Mouse (Mus musculus) lung, postnatal 14 days (tissue): Measurements from ENCODE around the gene Mterf1a.
"Not testable (repeated sequence)": the region's sequence is repeated elsewhere in the genome, so short reads cannot be mapped to it uniquely, and the experiment has no call there.

Source experiments
- DNase-seq: peaks from one replicate; pipeline ENCODE4 v3.0.0; 2021

Mterf1a gene

GRCm38 (mm10) chr5:3893459-3894293 is at the start of gene Mterf1a:
Gene Mterf1a (minus strand): TSS chr5:3893933.
- DNase-seq = peak; percentile 15

GRCm38 (mm10) chr5:3943169-3943568 is 49.4 kb upstream of the Mterf1a start:
- not testable (repeated sequence) for DNase-seq

GRCm38 (mm10) chr5:3941240-3941639 is 47.5 kb upstream of the Mterf1a start:
- no peak for DNase-seq

DNA sequence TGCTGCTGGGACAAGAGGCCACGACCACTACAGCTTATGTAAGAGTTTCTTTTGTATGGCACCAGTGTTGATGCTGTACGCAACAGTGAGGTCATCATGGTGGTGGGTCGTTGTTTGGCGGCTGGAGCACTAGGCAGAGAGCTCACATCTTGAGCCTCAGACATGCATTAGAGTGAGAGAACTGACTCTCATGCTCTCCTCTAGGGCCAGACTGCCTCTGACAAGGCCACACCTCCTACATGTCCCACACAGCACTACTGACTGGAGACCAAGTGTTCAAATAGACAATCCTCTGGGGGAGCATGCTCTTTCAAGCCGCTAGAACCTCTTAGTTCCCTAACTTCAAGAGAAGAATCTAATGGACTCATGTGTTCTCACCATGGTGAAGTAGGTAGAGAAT is 45.6 kb upstream of the Mterf1a start:
- DNase-seq = no peak

GRCm38 (mm10) chr5:3938905-3939304 is 45.2 kb upstream of the Mterf1a start:
- DNase-seq = no peak

DNA sequence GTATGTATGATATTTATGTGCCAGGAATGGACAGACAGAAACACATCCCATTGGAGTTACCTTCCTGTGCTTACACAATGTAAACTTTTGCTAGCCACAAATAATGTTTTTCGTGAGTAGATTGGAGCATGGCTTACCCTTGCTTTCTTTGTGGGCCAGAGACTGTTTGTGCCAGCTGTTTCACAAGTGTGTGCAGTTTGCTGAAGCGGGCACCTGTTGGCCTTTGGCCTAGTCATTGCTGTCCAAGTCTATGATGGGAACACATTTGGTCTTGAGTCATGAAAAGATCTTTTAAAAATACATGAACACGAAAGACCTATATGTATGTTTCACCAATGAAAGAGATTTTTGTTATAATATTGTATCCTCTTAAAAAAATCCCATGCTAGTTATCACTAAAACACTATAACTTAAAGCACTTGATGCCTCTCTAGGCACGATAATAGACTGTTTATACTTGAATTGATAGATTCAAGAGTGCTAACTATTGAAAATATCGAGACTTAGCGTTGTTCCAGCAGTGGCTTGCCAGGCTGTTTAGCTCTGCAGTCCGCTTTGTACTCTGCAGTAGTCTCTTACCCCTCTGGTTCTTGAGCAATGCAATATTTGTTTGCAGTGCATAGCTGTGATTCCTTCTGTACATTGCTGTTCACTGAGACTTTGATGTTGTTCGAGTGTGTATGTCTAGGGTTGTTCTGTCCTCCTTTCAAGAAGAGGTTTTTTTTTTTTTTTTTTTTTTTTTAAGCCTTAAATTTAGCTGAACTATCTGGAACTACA is 42.2 kb upstream of the Mterf1a start:
- DNase-seq = no peak

DNA sequence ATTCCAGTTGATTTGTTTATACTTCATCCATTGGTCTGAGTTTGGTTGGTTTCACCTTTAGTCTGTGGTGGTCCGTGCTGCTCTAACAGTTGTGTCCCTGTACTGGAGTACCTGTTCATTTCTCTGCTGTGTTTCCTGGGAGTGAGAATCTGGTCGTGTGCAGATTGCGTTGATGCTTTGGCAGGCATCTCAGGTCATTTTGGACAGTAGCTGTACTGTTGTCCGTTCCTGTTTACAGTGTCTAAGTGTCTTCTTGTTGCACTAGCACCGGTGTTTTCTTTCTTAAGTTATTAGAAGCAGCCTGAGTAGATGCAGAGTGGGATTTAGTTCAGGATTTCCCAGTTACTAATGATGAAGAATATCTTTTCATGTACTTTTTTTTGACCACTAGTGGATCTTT is 41.5 kb upstream of the Mterf1a start:
- DNase-seq = no peak

GRCm38 (mm10) chr5:3933551-3933950 is 39.8 kb upstream of the Mterf1a start:
- DNase-seq = no peak

GRCm38 (mm10) chr5:3931636-3932035 is 37.9 kb upstream of the Mterf1a start:
- no peak for DNase-seq

DNA sequence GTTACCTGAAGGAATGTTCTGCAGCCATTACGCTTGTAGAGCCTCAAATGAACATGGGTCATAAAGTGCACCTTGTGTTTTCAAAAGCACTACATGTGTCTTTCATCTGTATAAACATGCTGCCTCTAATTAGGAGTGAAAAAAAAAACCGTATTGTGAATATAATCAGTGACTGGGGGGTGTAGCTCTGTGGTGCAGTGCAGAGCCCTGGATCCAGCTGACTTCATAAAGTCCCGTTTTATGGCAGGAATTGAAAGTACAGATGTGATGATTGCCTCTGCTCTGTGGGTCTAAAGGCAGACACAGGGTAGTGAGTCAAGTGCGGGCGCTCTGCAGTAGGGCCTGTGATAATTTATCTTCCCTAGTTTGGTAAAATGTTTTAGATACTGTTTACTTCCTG is 37.0 kb upstream of the Mterf1a start:
- DNase-seq = no peak

GRCm38 (mm10) chr5:3928690-3929046 is 34.9 kb upstream of the Mterf1a start:
- DNase-seq = peak; percentile 43

DNA sequence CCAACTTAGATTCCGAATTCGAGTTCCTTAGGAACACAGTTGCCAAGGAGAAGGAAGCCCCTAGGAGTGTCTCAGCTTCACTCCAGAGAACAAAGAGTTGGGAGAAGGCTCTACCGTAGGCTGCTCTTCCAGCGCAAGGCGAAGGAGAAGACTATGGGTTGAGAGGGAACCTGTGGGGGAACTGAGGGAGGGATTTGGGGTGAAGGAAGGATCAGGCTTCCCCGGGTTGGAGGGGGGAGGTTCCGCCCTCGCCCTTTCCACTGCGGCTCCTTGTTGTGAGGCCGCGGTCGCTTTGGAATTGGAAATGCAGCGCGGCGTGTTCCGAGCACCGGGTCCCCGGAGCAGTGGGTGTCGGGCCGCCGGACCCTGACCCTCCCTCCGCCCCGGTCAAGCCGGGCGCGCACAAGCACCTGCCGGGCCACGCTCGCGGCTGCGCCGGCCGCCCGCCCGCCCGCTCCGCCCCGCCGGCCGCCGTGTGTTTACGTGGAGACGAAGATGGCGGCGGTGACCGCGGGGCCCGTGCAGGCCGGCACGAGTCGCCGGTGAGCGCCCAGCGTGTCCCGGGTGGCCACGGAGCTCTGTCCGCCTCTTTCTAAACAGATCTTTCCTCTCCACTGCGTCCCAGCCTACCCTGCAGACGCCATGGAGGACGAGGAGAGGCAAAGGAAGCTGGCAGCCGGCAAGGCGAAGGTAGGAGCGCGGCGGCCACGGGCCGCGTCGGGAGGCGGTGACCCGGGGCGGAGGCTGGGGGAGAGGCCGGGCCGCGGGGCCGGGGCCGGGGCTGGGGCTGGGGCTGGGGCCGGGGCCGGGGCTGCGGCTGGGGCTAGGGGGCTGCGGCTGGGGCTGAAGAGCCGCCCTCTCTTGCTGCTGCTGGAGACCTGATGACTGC is 34.3 kb upstream of the Mterf1a start, which contains the start of gene Akap9:
TSS of gene Akap9 (plus strand) at position 254 of the 889 bp plus-strand sequence.
- peak; percentile 74 for DNase-seq

DNA sequence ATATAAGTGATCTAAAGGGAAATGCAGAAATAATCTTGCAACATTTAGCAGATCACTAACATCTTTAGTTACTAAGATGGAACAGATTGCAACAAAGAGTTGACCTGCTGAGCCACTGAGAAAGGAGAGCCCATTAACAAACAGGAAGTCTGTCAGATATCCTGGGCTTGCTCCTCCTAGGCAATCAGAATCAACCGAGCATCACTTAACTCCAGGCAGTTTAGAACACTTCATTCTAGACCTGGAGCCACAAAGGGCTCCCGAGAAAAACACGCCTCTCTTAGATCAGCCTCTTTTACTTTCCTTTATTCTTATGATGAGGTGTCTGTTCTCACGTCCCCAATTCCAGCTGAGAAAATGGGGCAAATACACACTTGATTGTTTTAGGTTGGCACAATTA is 32.9 kb upstream of the Mterf1a start:
- DNase-seq = no peak

DNA sequence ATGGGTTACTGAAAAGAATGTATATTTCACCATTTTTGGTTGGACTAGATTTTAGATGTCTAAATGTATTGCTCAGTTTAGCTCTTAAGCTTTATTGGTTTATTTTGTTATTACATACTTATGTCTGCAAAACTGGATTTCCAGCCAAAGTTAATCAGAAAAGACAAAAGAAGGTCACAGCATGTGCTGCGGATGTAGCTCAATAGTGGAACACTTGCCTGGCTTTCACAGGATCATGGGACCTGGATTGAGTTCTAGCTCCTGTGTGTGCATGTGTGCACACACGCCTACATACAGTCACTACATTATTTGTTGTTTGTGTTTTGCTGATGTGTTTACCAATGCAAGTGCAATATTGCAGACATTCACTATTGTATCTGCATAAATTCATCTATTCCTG is 28.6 kb upstream of the Mterf1a start:
- DNase-seq = no peak

DNA sequence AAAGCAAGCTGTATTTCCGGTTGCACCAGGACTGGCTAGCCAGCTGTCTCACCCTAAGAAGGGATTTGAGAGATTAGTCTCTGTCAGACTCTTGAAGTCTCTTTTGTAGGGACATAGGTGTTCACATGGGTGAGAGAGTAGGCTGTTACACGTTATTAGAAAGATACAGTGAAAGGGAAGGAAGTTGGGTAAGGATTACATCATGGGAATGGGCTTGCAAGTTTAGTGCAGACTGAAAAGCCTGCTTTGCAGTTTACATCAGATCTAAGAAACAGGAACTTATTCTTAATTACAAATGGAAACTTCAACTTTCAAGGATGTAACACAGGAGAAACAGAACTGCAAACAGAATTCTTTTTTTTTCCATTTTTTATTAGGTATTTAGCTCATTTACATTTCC is 11.7 kb upstream of the Mterf1a start:
- no peak for DNase-seq

GRCm38 (mm10) chr5:3894294-3894619 is 524 bp upstream of the Mterf1a start:
- not testable (repeated sequence) for DNase-seq

DNA sequence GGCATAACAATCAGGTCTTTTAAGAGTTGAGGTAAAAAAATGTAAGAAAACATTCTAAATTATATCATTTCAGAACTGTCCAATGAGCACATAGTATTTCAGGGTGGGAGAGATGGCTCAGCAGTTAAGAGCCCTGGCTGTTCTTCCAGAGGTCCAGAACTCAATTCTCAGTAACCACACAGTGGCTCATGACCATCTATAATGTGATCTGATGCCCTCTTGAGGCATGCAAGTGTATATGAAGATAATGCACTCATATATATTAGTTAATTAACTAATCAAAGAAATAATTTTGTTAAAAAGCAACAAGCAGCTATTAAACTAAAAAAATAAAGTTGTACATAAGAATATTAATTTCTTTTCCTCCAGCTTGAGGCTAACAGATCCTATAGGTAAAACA is 4.5 kb downstream of the Mterf1a start:
- DNase-seq = no peak

- not testable (repeated sequence) for DNase-seq
Observed at GRCm38 (mm10) chr5:3886862-3887261, 6.9 kb downstream of the Mterf1a start.

DNA sequence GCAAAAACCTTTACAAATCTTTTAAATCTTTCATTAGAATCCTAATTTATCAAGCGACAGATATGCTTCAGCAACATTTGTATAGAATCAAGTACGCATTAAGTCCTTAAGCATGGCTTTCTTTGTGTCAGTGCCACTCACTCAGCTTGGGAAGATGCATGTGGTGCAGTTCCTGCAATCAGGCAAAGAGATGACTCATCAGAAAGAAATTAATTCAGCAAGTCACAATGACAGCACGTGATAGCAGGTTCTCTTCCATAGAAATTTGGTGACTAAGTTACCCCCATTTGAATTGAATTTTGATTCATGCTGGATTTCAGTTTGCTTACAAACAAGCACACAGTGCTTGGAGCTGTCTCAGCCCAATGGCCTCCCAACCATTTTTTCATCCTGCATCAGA is 20.2 kb downstream of the Mterf1a start:
- DNase-seq = no peak

- no peak for DNase-seq
Observed at GRCm38 (mm10) chr5:3872348-3872747, 21.4 kb downstream of the Mterf1a start.

GRCm38 (mm10) chr5:3870161-3870560 is 23.6 kb downstream of the Mterf1a start:
- no peak for DNase-seq

- DNase-seq = no peak
Observed at GRCm38 (mm10) chr5:3845026-3845425, 48.7 kb downstream of the Mterf1a start, which contains the start of gene Lrrd1. Gene Lrrd1 (plus strand): TSS chr5:3845173.
